Mouse (Mus musculus): Measurements from ENCODE around the gene Smg1. TPM values are rescaled to one million over a fixed set of nuclear protein-coding genes. Genes with fewer than 3 reads are reported as not detected.

Smg1 gene
- polyA plus RNA-seq, 1 experiment from 2014 or later, result 17.3 TPM

DNA sequence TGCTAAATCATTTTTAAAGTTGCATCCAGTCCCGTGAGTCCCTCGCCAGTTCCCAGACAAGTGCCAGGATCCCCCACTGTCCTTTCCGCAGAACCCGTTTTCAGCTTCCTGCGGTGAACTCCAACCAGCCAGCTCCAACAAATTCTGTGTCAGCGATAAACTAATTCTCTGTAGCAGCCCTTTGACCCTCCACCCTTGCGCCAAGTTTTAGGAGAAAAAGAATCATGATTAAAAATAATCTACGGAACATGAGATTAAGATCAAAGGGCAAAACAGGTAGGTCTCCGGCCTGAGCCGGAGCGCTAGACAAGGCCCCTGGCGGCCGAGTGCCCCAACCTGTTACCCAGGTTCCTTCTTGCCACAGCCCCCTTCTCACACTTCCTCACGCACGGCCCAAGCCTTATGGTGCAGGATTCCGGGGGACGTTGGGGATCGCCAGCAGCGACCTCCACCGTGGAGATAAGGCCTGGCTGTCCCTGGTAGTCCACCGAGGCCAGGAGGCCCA, 114.5 kb downstream of the Smg1 start:
- Histone ChIP-seq H3K27me3 (no peaks in the 10 kb centered on the region), H3K9me3 (replicated peaks) (no peaks in the 10 kb centered on the region), H3K4me3 (replicated peaks) (peak overlapping the region; percentile 89), H3K4me2 (peak overlapping the region; percentile 75), H3K9ac (peak overlapping the region; percentile 91), H3K27ac (peak overlapping the region; percentile 96), H3K36me3 (peaks cover 28% of the 10 kb centered on the region), H3K4me1 (peaks cover 30% of the 10 kb centered on the region)
- under 1% methylated on average over 21 of the region's 21 CpGs for WGBS
- peak; percentile 79 for ATAC-seq (replicated peaks; ENCODE audit: low FRiP score)

DNA sequence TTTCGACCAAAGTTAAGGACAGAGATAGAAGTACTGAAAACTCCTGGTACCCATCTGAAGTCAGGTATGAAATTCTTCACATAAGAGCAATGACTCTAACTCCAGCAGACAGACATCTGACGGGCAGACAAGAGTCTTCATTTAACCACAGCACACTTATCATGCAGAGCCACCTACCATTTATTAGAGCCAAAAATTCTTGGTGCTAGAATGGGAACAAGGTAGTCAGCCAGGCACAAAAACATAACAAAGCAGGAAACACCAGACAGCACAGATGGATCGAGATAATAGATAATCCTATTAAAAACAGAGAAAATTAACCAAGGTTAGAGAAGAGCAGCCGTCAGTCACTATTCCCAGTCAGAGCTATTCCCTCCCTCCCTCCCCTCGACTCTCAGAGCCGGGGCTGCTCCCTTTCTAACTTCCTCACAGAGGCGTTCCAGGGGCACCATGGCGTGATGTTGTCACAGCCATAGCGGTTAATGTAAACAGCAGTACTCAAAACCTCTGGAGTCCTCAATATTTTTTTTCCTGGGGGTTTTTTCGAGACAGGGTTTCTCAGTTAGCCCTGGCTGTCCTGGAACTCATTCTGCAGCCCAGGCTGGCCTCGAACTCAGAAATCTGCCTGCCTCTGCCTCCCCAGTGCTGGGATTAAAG, 117.1 kb downstream of the Smg1 start:
- Histone ChIP-seq H3K4me2 (peak overlapping the region; percentile 75), H3K36me3 (peaks cover 45% of the 10 kb centered on the region), H3K4me1 (peaks cover 30% of the 10 kb centered on the region), H3K9me3 (replicated peaks) (no peaks in the 10 kb centered on the region), H3K27me3 (no peaks in the 10 kb centered on the region), H3K27ac (no peak overlapping the region), H3K4me3 (replicated peaks) (0 out of 2 replicates have a peak overlapping the region, but pooled peaks have one; percentile 2), H3K9ac (no peak overlapping the region)
- WGBS, result 64% methylated on average over 11 of the region's 11 CpGs
- no peak for ATAC-seq (replicated peaks; ENCODE audit: low FRiP score)

DNA sequence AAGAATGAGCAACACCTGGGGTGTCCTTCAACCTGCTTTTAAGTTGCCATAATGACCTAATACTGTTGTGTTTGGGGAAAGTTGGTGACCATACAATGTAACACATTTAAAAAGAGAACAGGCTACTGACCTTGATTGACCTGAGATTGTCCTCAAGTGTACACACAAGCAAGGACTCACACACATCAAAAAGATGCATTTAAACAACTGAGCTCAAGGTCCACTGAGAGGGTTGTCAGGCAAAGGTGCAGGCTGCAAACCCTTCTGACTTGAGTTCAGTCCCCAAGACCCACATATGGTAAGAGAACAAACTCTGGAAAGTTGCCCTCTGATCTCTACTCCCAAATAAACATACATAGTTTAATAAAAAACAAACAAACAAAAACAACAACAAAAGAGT, 117.7 kb downstream of the Smg1 start:
- Histone ChIP-seq H3K27me3 (no peaks in the 10 kb centered on the region), H3K4me2 (no peak overlapping the region), H3K27ac (no peak overlapping the region), H3K4me3 (replicated peaks) (no peak overlapping the region), H3K36me3 (peaks cover 50% of the 10 kb centered on the region), H3K4me1 (peaks cover 30% of the 10 kb centered on the region), H3K9me3 (replicated peaks) (no peaks in the 10 kb centered on the region), H3K9ac (no peak overlapping the region)
- no peak for ATAC-seq (replicated peaks; ENCODE audit: low FRiP score)

DNA sequence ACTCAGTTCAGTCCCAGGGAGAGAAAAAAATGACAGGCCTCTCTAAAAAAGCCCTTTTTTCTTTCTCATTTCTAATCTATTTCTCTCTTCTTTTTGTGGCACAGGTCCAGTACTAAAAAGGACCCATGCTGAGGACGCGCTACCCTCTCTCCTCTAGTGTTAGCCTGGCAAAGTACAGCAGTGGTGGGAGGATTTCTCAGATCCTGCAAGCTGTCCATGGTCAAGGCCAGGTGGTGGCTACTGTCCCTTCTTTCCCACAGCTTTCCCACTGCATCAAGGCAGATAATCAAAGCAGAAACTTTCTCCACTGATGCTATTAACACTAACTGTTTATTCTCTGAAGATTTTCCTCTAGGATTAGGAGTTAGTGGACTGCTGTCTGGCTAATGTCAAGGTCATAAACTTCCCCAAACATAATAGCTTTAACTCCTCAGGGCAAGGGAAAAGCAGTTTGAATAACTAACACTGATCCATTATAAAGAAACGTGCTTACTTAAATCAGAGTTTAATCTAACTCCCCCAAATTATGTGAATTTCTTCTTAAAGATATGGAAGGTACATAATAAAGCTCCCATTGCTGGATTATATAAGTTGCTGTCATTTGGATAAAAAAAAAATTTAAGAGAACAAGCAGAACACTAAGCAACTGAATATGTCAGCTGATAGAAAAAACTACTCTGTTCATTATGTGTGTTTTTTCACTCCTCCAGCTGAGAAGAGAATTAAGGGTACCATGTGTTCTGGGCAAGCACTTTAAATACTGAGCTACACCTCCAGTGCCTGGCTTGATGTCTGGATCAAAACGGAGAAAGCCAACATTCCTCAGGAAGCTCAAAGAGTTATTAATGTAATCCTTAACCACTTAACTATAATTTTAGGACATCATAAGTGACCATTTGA, 119.7 kb downstream of the Smg1 start:
- H3K36me3 ChIP-seq, result peaks cover 70% of the 10 kb centered on the region
- 88% methylated on average over 4 of the region's 4 CpGs for WGBS

DNA sequence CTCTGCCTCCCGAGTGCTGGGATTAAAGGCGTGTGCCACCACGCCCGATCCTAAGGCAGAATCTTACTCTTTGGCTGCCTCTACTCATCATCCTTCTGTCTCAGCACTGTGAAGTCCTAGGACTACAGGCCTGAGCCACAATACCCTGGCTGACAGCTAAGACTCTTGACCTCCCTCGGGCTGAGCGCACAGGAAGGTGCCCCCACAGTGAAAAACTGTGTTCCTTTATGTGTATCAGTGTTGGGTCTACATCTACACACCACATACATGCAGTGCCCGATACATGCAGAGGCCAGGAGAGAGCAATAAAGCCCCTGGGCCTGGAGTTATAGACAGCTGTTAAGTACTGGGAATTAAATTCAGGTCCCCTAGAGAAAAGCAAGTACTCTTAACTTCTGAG, 121.2 kb downstream of the Smg1 start:
- ATAC-seq (replicated peaks; ENCODE audit: low FRiP score), result no peak
- no peak overlapping the region for H3K4me3 ChIP-seq (replicated peaks)
- peaks cover 79% of the 10 kb centered on the region for H3K36me3 ChIP-seq
- H3K4me2 ChIP-seq, result no peak overlapping the region
- H3K27me3 ChIP-seq, result no peaks in the 10 kb centered on the region
- no peaks in the 10 kb centered on the region for H3K9me3 ChIP-seq (replicated peaks)
- peaks cover 27% of the 10 kb centered on the region for H3K4me1 ChIP-seq
- no peak overlapping the region for H3K9ac ChIP-seq
- WGBS, result 93% methylated on average over 7 of the region's 7 CpGs
- H3K27ac ChIP-seq, result no peak overlapping the region

More for the DNA sequence above, 119.7 kb downstream of the Smg1 start:
- no peak for ATAC-seq (replicated peaks; ENCODE audit: low FRiP score)
- Histone ChIP-seq H3K4me1 (peaks cover 30% of the 10 kb centered on the region), H3K9ac (no peak overlapping the region), H3K9me3 (replicated peaks) (no peaks in the 10 kb centered on the region), H3K4me3 (replicated peaks) (no peak overlapping the region), H3K27me3 (no peaks in the 10 kb centered on the region), H3K27ac (no peak overlapping the region), H3K4me2 (no peak overlapping the region)

DNA sequence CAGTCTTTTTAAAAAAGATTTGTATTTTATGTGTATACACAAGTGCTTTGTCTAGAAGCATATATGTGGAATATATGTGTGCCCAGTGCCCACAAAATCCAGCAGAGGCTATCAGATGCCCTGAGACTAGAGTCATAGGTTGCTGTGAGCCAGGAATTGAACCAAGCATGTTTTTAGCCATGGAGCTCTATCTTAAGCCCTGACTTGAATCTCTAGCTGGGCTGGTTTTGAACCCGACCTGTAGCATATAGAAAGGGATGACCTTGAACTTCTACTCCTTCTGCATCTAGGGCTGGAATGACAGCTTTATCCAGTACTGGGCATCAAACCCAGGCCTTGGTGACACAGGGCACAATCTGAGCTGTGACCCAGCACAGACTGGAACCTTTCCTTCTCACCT, 122.8 kb downstream of the Smg1 start:
- Histone ChIP-seq H3K4me1 (peaks cover 19% of the 10 kb centered on the region), H3K27me3 (no peaks in the 10 kb centered on the region), H3K27ac (peak overlapping the region; percentile 65; the same call in 1 of the 2 replicates), H3K36me3 (peaks cover 63% of the 10 kb centered on the region), H3K9me3 (replicated peaks) (no peaks in the 10 kb centered on the region), H3K9ac (no peak overlapping the region), H3K4me2 (no peak overlapping the region), H3K4me3 (replicated peaks) (no peak overlapping the region)
- ATAC-seq (replicated peaks; ENCODE audit: low FRiP score), result no peak
- 72% methylated on average over 1 of the region's 1 CpGs for WGBS

DNA sequence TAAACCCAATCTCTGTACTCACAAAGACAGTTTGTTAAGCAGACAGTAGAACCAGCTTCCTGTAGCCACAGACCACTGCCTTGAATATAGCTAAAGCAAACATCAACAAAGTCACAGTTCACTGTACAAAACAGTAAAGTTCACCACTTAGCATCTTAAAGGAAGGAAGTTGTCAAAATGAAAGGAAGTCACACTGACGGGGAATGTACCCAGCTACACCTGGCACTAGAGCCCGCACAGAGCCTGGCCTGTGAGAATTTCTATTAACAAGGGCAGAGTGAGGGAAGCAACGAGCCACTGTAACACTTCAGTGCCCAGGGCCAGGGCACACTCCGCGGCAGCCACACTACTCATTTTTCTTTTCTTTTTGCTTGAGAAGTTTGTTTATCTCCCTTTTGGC, 123.5 kb downstream of the Smg1 start:
- H3K9me3 ChIP-seq (replicated peaks), result no peaks in the 10 kb centered on the region
- 49% methylated on average over 5 of the region's 5 CpGs for WGBS
- peak overlapping the region; percentile 65 for H3K27ac ChIP-seq
- H3K4me2 ChIP-seq, result no peak overlapping the region
- no peak for ATAC-seq (replicated peaks; ENCODE audit: low FRiP score)
- no peak overlapping the region for H3K9ac ChIP-seq
- H3K4me1 ChIP-seq, result peaks cover 19% of the 10 kb centered on the region
- no peak overlapping the region for H3K4me3 ChIP-seq (replicated peaks)
- no peaks in the 10 kb centered on the region for H3K27me3 ChIP-seq
- H3K36me3 ChIP-seq, result peaks cover 62% of the 10 kb centered on the region

DNA sequence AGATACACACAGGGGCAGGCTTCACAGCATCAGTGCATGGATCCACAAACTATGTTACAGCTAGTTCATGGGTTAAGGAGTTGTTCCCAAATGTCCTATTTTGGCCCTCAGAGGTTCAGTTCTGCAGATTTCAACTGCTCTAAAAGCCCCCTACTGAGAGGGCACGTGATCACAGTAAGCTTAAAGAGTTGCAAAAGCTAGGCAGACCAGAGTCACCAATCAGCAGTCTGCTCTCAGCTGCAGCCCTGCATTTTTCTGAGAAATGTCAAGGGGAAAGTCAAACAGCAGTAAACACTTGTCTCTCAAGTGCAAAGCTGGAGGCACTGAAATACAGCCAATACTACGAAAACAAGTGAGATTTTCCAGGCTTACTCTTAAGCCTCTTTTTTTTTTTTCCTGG, 124.3 kb downstream of the Smg1 start:
- H3K4me3 ChIP-seq (replicated peaks), result no peak overlapping the region
- H3K9ac ChIP-seq, result no peak overlapping the region
- H3K27ac ChIP-seq, result peak overlapping the region; percentile 65
- no peaks in the 10 kb centered on the region for H3K27me3 ChIP-seq
- no peak for ATAC-seq (replicated peaks; ENCODE audit: low FRiP score)
- peaks cover 62% of the 10 kb centered on the region for H3K36me3 ChIP-seq
- no peaks in the 10 kb centered on the region for H3K9me3 ChIP-seq (replicated peaks)
- WGBS, result 64% methylated on average over 2 of the region's 2 CpGs
- no peak overlapping the region for H3K4me2 ChIP-seq
- peaks cover 26% of the 10 kb centered on the region for H3K4me1 ChIP-seq

DNA sequence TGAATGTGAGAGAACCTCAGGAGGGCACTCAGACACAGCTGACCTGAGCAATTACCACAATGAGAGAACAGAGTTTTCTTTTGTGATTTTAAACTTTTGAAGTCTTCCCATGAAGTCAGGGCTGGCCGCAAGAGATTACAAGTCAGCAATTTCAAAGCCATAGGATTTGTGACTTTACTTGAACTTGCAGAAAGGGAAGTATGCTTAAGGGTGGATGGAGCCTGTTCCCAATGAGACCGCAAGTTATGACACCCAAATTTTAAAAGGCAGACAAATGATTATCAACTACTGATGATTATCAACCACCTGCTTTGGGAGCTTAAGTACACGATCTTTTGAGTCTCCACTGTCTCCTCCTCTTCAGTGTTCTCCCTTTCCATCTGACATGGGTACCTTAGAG, 125.0 kb downstream of the Smg1 start:
- H3K4me1 ChIP-seq, result peaks cover 33% of the 10 kb centered on the region
- H3K36me3 ChIP-seq, result peaks cover 64% of the 10 kb centered on the region
- no peak overlapping the region for H3K4me2 ChIP-seq
- H3K27me3 ChIP-seq, result no peaks in the 10 kb centered on the region
- no peak overlapping the region for H3K4me3 ChIP-seq (replicated peaks)
- 89% methylated on average over 3 of the region's 3 CpGs for WGBS
- peak overlapping the region; percentile 71 for H3K27ac ChIP-seq
- ATAC-seq (replicated peaks; ENCODE audit: low FRiP score), result no peak
- H3K9ac ChIP-seq, result no peak overlapping the region
- no peaks in the 10 kb centered on the region for H3K9me3 ChIP-seq (replicated peaks)

DNA sequence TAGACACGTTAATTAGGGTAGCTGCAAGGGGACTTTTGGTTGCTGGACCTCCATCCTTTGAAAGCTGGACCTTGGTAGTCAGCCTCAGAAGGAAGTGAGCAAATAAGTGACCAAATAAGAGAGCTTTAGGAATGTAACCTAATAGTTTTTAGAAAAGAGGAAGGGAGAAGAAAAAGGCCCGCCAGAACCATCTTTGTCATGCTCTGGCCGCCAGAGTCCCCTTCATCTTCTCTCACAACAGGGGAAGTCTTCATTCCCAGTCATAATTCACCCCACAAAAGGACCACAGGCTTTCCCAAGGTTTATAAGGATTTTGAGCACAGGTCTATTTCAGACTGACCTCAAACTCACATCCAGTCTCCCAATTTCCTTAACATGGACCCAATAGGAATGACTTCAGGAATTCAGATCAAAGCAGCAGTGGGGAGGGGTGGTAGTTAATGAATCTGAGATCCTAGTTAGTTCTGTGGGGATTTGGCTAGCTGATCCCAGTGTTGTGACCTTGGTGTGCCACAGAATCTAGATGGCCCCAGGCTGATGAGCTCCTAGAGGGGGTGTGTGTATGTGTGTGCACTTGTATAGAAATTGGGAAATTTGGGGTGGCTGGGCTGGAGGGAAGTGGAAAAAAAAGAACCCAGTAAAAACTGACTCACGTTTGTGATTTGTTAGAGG, 125.8 kb downstream of the Smg1 start:
- Histone ChIP-seq H3K27ac (peak overlapping the region; percentile 71), H3K4me3 (replicated peaks) (no peak overlapping the region), H3K4me2 (no peak overlapping the region), H3K9ac (no peak overlapping the region), H3K36me3 (peaks cover 66% of the 10 kb centered on the region), H3K4me1 (peaks cover 41% of the 10 kb centered on the region), H3K27me3 (no peaks in the 10 kb centered on the region), H3K9me3 (replicated peaks) (no peaks in the 10 kb centered on the region)
- WGBS, result 41% methylated on average over 4 of the region's 4 CpGs
- ATAC-seq (replicated peaks; ENCODE audit: low FRiP score), result no peak

DNA sequence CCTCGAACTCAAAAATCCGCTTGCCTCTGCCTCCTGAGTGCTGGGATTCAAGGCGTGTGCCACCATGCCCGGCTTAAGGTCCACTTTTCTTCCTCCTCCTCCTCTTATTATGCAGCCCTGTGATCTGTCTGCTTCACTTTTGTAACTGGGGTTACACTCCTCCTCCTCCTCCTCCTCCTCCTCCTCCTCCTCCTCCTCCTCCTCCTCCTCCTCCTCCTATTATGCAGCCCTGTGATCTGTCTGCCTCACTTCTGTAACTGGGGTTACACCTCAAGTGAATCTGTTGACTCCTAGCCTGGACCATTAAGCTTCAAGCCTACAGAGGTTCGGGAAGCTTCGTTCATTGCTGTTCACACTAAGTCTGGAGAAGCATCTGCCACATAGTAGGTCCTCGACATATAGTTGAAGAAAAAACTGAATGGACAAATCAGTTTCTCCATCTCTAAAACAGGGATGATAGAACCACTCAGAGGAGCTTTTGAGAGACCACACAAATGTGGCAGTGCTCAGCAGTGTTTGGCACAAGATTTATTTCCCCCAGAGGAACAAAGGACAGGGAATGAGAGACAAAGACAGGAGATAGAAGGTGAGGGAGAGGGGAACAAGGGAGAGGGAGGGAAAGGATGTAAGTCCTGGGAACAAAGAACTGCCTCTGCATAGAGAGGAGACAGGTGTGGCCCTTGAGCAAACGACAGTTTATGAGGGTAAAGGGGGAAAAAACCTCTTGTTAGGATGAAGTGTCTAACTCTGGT, 126.5 kb downstream of the Smg1 start:
- peak overlapping the region; percentile 67; the same call in 1 of the 2 replicates for H3K9ac ChIP-seq
- ATAC-seq (replicated peaks; ENCODE audit: low FRiP score), result 0 out of 2 replicates have a peak, but pooled peaks have one; percentile 10
- WGBS, result 11% methylated on average over 8 of the region's 8 CpGs
- H3K36me3 ChIP-seq, result peaks cover 66% of the 10 kb centered on the region
- H3K4me1 ChIP-seq, result peaks cover 48% of the 10 kb centered on the region
- H3K9me3 ChIP-seq (replicated peaks), result no peaks in the 10 kb centered on the region
- no peaks in the 10 kb centered on the region for H3K27me3 ChIP-seq
- H3K4me2 ChIP-seq, result peak overlapping the region; percentile 70
- H3K4me3 ChIP-seq (replicated peaks), result peak overlapping the region; percentile 96
- H3K27ac ChIP-seq, result peak overlapping the region; percentile 92
